Mouse (Mus musculus): Measurements from ENCODE around the gene Kbtbd3. TPM values are rescaled to one million over a fixed set of nuclear protein-coding genes. Genes with fewer than 3 reads are reported as not detected.

The Kbtbd3 gene
- total RNA-seq (2012; rRNA removed), result 1.7 and 2.2 TPM in 2 replicates
- polyA plus RNA-seq (2012; ENCODE audit: insufficient read depth in 1 of 2, insufficient read length in 2 of 2, low read depth in 1 of 2, low replicate concordance in 2 of 2, missing spikeins in 1 of 2), result 1 to 10 TPM in 1 of 2 experiments, not detected in 1; 1.4 TPM

- peak; percentile 100 for DNase-seq (ENCODE audit: low read depth, low spot score)
- peaks cover 3 to 25% of the 10 kb centered on the region in 2 experiments for H3K4me1 ChIP-seq (ENCODE audit: control insufficient read depth in 1 of 2, insufficient read depth in 2 of 2, low read length in 2 of 2)
- TF ChIP-seq POLR2AphosphoS2 (IDR thresholded peaks at IDR 0.05; ENCODE audit: low read length) (peak; percentile 95), USF2 (IDR thresholded peaks at IDR 0.05; ENCODE audit: borderline replicate concordance in 1 of 2, insufficient read depth in 1 of 2, low read depth in 1 of 2, low read length in 2 of 2) (no peak), RAD21 (IDR thresholded peaks at IDR 0.05; ENCODE audit: low read depth, low read length) (no peak), UBTF (IDR thresholded peaks at IDR 0.05; ENCODE audit: borderline replicate concordance, insufficient read depth, low read depth, low read length) (peak; percentile 85; the same call in 1 of the 2 replicates), EP300 (IDR thresholded peaks at IDR 0.05; ENCODE audit: low read depth in 1 of 2, low read length in 2 of 2) (peak in 1 of 2 experiments; percentile 49; a peak in 2 of 4 replicates), MEF2A (IDR thresholded peaks at IDR 0.05; ENCODE audit: extremely low read depth, insufficient replicate concordance, low read depth, low read length, poor library complexity, severe bottlenecking) (peak; percentile 49; the same call in 1 of the 2 replicates), ZKSCAN1 (IDR thresholded peaks at IDR 0.05; ENCODE audit: low read depth, low read length) (no peak; the same call in 1 of the 2 replicates), CHD1 (IDR thresholded peaks at IDR 0.05; ENCODE audit: low read depth, low read length) (no peak), USF1 (IDR thresholded peaks at IDR 0.05; ENCODE audit: low read depth, low read length) (peak; percentile 54; the same call in 1 of the 2 replicates), CHD2 (IDR thresholded peaks at IDR 0.05; ENCODE audit: low read length) (peak; percentile 59), CTCF (IDR thresholded peaks at IDR 0.05 in 2 of 3, conservative IDR thresholded peaks at IDR 0.05 in 1 of 3; ENCODE audit: control insufficient read depth in 1 of 3, insufficient read depth in 1 of 3, low read depth in 2 of 3, low read length in 3 of 3, poor library complexity in 1 of 3, severe bottlenecking in 1 of 3) (no peak), KAT2A (conservative IDR thresholded peaks at IDR 0.05; ENCODE audit: low read depth, low read length) (no peak; the same call in 1 of the 2 replicates), SIN3A (IDR thresholded peaks at IDR 0.05; ENCODE audit: low read length) (peak; percentile 95), MAZ (IDR thresholded peaks at IDR 0.05; ENCODE audit: low read depth, low read length) (peak; percentile 96), MAX (IDR thresholded peaks at IDR 0.05; ENCODE audit: low read length) (peak; percentile 13), E2F4 (IDR thresholded peaks at IDR 0.05; ENCODE audit: borderline replicate concordance, low read depth, low read length) (no peak), SMC3 (IDR thresholded peaks at IDR 0.05; ENCODE audit: low read depth, low read length) (no peak), GATA1 (IDR thresholded peaks at IDR 0.05; ENCODE audit: low read depth, low read length) (no peak), BHLHE40 (IDR thresholded peaks at IDR 0.05; ENCODE audit: borderline replicate concordance, low read depth, low read length) (peak; percentile 66; the same call in 1 of the 2 replicates), GABPA (IDR thresholded peaks at IDR 0.05; ENCODE audit: low read depth, low read length) (no peak), JUND (IDR thresholded peaks at IDR 0.05; ENCODE audit: low read depth, low read length) (no peak), ZMIZ1 (IDR thresholded peaks at IDR 0.05; ENCODE audit: low read depth, low read length) (peak; percentile 95), MAFK (IDR thresholded peaks at IDR 0.05; ENCODE audit: borderline replicate concordance, low read depth, low read length) (no peak), ETS1 (IDR thresholded peaks at IDR 0.05; ENCODE audit: low read depth, low read length) (peak; percentile 75), NRF1 (IDR thresholded peaks at IDR 0.05; ENCODE audit: insufficient read depth, low read depth, low read length, poor library complexity, severe bottlenecking) (peak; percentile 98), POLR2AphosphoS5 (IDR thresholded peaks at IDR 0.05; ENCODE audit: borderline replicate concordance, low read depth, low read length) (no peak), MYC (IDR thresholded peaks at IDR 0.05; ENCODE audit: low read depth, low read length) (no peak; the same call in 1 of the 2 replicates), MXI1 (IDR thresholded peaks at IDR 0.05; ENCODE audit: low read depth, low read length) (peak; percentile 11), TAL1 (IDR thresholded peaks at IDR 0.05; ENCODE audit: low read length) (no peak), HCFC1 (IDR thresholded peaks at IDR 0.05; ENCODE audit: low read depth, low read length) (peak; percentile 90), TCF12 (IDR thresholded peaks at IDR 0.05; ENCODE audit: low read depth, low read length) (peak; percentile 31), TBP (IDR thresholded peaks at IDR 0.05; ENCODE audit: low read depth, low read length) (peak; percentile 73), RCOR1 (IDR thresholded peaks at IDR 0.05; ENCODE audit: low read depth, low read length) (no peak), MYB (IDR thresholded peaks at IDR 0.05; ENCODE audit: low read depth, low read length) (peak; percentile 69), ZC3H11A (IDR thresholded peaks at IDR 0.05; ENCODE audit: low read depth, low read length) (no peak)
Observed at GRCm38 (mm10) chr9:4309351-4310085, at the start of gene Kbtbd3, which contains the start of gene Aasdhppt. Gene Kbtbd3 (plus strand): TSS chr9:4309833. Gene Aasdhppt (minus strand): TSS chr9:4309471.

More at GRCm38 (mm10) chr9:4309351-4310085, at the start of gene Kbtbd3, which contains the start of gene Aasdhppt:
- Histone ChIP-seq H3K4me3 (ENCODE audit: control insufficient read depth in 1 of 2, insufficient read depth in 1 of 2, low read depth in 2 of 2, low read length in 2 of 2) (peak within 1 kb of the TSS; percentile 83), H3K36me3 (ENCODE audit: control insufficient read depth in 1 of 2, insufficient read depth in 2 of 2, low read length in 2 of 2) (peaks cover 19 to 39% of the 10 kb centered on the region in 2 experiments), H3K27ac (ENCODE audit: control insufficient read depth, low read depth, low read length) (peak within 1 kb of the TSS; percentile 87), H3K27me3 (ENCODE audit: control insufficient read depth in 1 of 2, insufficient read depth in 2 of 2, low read length in 2 of 2) (no peaks in the 10 kb centered on the region), H3K79me2 (ENCODE audit: control insufficient read depth, insufficient read depth, low read length, poor library complexity) (peaks cover 26% of the 10 kb centered on the region), H3K9ac (ENCODE audit: control insufficient read depth, low read depth, low read length, poor library complexity, severe bottlenecking) (peak within 1 kb of the TSS; percentile 81), H3K9me3 (replicated peaks; ENCODE audit: insufficient read depth, low read length) (no peaks in the 10 kb centered on the region)
